Mouse (Mus musculus) kidney, embryonic 14.5 days (tissue): Measurements from ENCODE around the gene M1ap. TPM values are rescaled to one million over a fixed set of nuclear protein-coding genes. Genes with fewer than 3 reads are reported as not detected.

Experiments used
- ATAC-seq: fragments of 200-750 bp; cut with Nextera tagmentation; 2 replicates; pipeline ENCODE4 v1.8.0; 2017; ENCODE audit warnings: moderate number of reproducible peaks, mild to moderate bottlenecking, moderate TSS enrichment, moderate library complexity; ENCODE audit not compliant: low FRiP score, low TSS enrichment
- H3K27ac ChIP-seq: fragments of 300-500 bp; sonication (generic); 2 replicates; pipeline ENCODE4 v1.5.1; 2014; ENCODE audit warnings: low read depth, mild to moderate bottlenecking, low read length, moderate library complexity, mixed read lengths
- H3K27me3 ChIP-seq: fragments of 300-500 bp; sonication (generic); 2 replicates; pipeline ENCODE4 v1.6.1; 2014; ENCODE audit warnings: mild to moderate bottlenecking, low read length; ENCODE audit not compliant: control insufficient read depth, insufficient read depth
- H3K36me3 ChIP-seq: fragments of 300-500 bp; sonication (generic); 2 replicates; pipeline ENCODE4 v1.6.1; 2014; ENCODE audit warnings: low read length, mixed read lengths; ENCODE audit not compliant: control insufficient read depth, insufficient read depth
- H3K4me1 ChIP-seq: fragments of 300-500 bp; sonication (generic); 2 replicates; pipeline ENCODE4 v1.6.1; 2014; ENCODE audit warnings: low read length, mixed read lengths; ENCODE audit not compliant: control insufficient read depth, insufficient read depth
- H3K4me2 ChIP-seq: fragments of 300-500 bp; sonication (generic); replicated peaks from 2 replicates; pipeline ENCODE4 v1.6.1; 2014; ENCODE audit warnings: low read depth, mild to moderate bottlenecking, low read length
- H3K4me3 ChIP-seq: fragments of 300-500 bp; sonication (generic); 2 replicates; pipeline ENCODE4 v1.5.1; 2014; ENCODE audit warnings: mild to moderate bottlenecking, low read length
- H3K9ac ChIP-seq: fragments of 300-500 bp; sonication (generic); 2 replicates; pipeline ENCODE4 v1.6.1; 2014; ENCODE audit warnings: low read depth, mild to moderate bottlenecking, low read length, moderate library complexity
- H3K9me3 ChIP-seq: fragments of 300-500 bp; sonication (generic); 2 replicates; pipeline ENCODE4 v1.6.1; 2016; ENCODE audit warnings: low read length; ENCODE audit not compliant: control insufficient read depth
- WGBS: fragments of 180-500 bp; shearing (Covaris S2); extraction: QIAGEN DNeasy Blood & Tissue Kit; methylation state at CpG from one replicate; pipeline ENCODE4 v1.1.7; 2014; 5-methylcytosine and 5-hydroxymethylcytosine counted together
- polyA plus RNA-seq: library from polyadenylated mRNA; unstranded; fragments of >200 nt; fragmentation: Nextera tagmentation; extraction: Ambion mirVana; gene quantifications from 2 replicates; pipeline ENCODE4 v1.2.1, GENCODE M21; 2014

The M1ap gene
- polyA plus RNA-seq = 0.28 and 0.77 TPM in 2 replicates

- H3K9me3 ChIP-seq = no peaks in the 10 kb centered on the region
- WGBS = 87% methylated on average over 14 of the region's 14 CpGs
- no peak within 1 kb of the TSS for H3K4me2 ChIP-seq
- no peak for ATAC-seq
- H3K36me3 ChIP-seq = no peaks in the 10 kb centered on the region
- H3K9ac ChIP-seq = no peak within 1 kb of the TSS
- H3K27me3 ChIP-seq = no peaks in the 10 kb centered on the region
- no peak within 1 kb of the TSS for H3K27ac ChIP-seq
- no peaks in the 10 kb centered on the region for H3K4me1 ChIP-seq
- no peak within 1 kb of the TSS for H3K4me3 ChIP-seq
Observed at GRCm38 (mm10) chr6:82946651-82947050, at the start of gene M1ap. Gene M1ap, plus strand, starts transcription at chr6:82946902.

- no peak overlapping the region for H3K4me3 ChIP-seq
- H3K9ac ChIP-seq = no peak overlapping the region
- 57% methylated on average over 3 of the region's 3 CpGs for WGBS
- no peaks in the 10 kb centered on the region for H3K27me3 ChIP-seq
- no peak overlapping the region for H3K27ac ChIP-seq
- 0 out of 2 replicates have a peak, but pooled peaks cover 2% of the 10 kb centered on the region for H3K9me3 ChIP-seq
- peaks cover 13% of the 10 kb centered on the region; the same call in 1 of the 2 replicates for H3K4me1 ChIP-seq
- no peak for ATAC-seq
- no peak overlapping the region for H3K4me2 ChIP-seq
- no peaks in the 10 kb centered on the region for H3K36me3 ChIP-seq
Observed at GRCm38 (mm10) chr6:82897311-82897710, 49.4 kb upstream of the M1ap start.

- Histone ChIP-seq H3K4me2 (no peak overlapping the region), H3K4me3 (no peak overlapping the region), H3K27ac (no peak overlapping the region; the same call in 1 of the 2 replicates), H3K9ac (no peak overlapping the region), H3K9me3 (0 out of 2 replicates have a peak, but pooled peaks cover 2% of the 10 kb centered on the region), H3K4me1 (peaks cover 13% of the 10 kb centered on the region; the same call in 1 of the 2 replicates), H3K36me3 (no peaks in the 10 kb centered on the region), H3K27me3 (no peaks in the 10 kb centered on the region)
- 46% methylated on average over 4 of the region's 4 CpGs for WGBS
- ATAC-seq = 0 out of 2 replicates have a peak, but pooled peaks have one; percentile 39
Observed at GRCm38 (mm10) chr6:82898227-82898626, 48.5 kb upstream of the M1ap start.

GRCm38 (mm10) chr6:82898745-82899144 is 48.0 kb upstream of the M1ap start:
- Histone ChIP-seq H3K4me2 (no peak overlapping the region), H3K27ac (peak overlapping the region; percentile 11; the same call in 1 of the 2 replicates), H3K27me3 (no peaks in the 10 kb centered on the region), H3K36me3 (no peaks in the 10 kb centered on the region), H3K9me3 (0 out of 2 replicates have a peak, but pooled peaks cover 2% of the 10 kb centered on the region), H3K4me3 (no peak overlapping the region), H3K9ac (no peak overlapping the region), H3K4me1 (peaks cover 13% of the 10 kb centered on the region; the same call in 1 of the 2 replicates)
- 27% methylated on average over 4 of the region's 4 CpGs for WGBS
- ATAC-seq = peak; percentile 71

GRCm38 (mm10) chr6:82902559-82902958 is 44.1 kb upstream of the M1ap start:
- no peaks in the 10 kb centered on the region for H3K9me3 ChIP-seq
- H3K4me3 ChIP-seq = no peak overlapping the region
- H3K4me1 ChIP-seq = peaks cover 13% of the 10 kb centered on the region; the same call in 1 of the 2 replicates
- H3K9ac ChIP-seq = no peak overlapping the region
- H3K36me3 ChIP-seq = no peaks in the 10 kb centered on the region
- H3K4me2 ChIP-seq = no peak overlapping the region
- ATAC-seq = no peak
- no peak overlapping the region for H3K27ac ChIP-seq
- no peaks in the 10 kb centered on the region for H3K27me3 ChIP-seq
- WGBS = 42% methylated on average over 8 of the region's 8 CpGs

GRCm38 (mm10) chr6:82906985-82907384 is 39.7 kb upstream of the M1ap start:
- ATAC-seq = no peak

GRCm38 (mm10) chr6:82908034-82908433 is 38.7 kb upstream of the M1ap start:
- no peak overlapping the region for H3K4me2 ChIP-seq
- H3K9me3 ChIP-seq = no peaks in the 10 kb centered on the region
- WGBS = 81% methylated on average over 8 of the region's 8 CpGs
- no peak overlapping the region for H3K9ac ChIP-seq
- H3K36me3 ChIP-seq = no peaks in the 10 kb centered on the region
- no peak overlapping the region for H3K27ac ChIP-seq
- ATAC-seq = no peak
- no peaks in the 10 kb centered on the region for H3K27me3 ChIP-seq
- no peak overlapping the region for H3K4me3 ChIP-seq
- H3K4me1 ChIP-seq = no peaks in the 10 kb centered on the region

More at GRCm38 (mm10) chr6:82906985-82907384, 39.7 kb upstream of the M1ap start:
- Histone ChIP-seq H3K27me3 (no peaks in the 10 kb centered on the region), H3K9me3 (no peaks in the 10 kb centered on the region), H3K36me3 (no peaks in the 10 kb centered on the region), H3K4me1 (no peaks in the 10 kb centered on the region), H3K4me2 (no peak overlapping the region), H3K27ac (no peak overlapping the region), H3K9ac (no peak overlapping the region), H3K4me3 (no peak overlapping the region)
- 85% methylated on average over 3 of the region's 3 CpGs for WGBS

GRCm38 (mm10) chr6:82909136-82909855 is 37.4 kb upstream of the M1ap start:
- Histone ChIP-seq H3K9me3 (no peaks in the 10 kb centered on the region), H3K4me3 (no peak overlapping the region), H3K27ac (no peak overlapping the region), H3K27me3 (no peaks in the 10 kb centered on the region), H3K4me1 (no peaks in the 10 kb centered on the region), H3K9ac (no peak overlapping the region), H3K4me2 (no peak overlapping the region), H3K36me3 (no peaks in the 10 kb centered on the region)
- ATAC-seq = peak; percentile 43; the same call in 1 of the 2 replicates
- WGBS = 48% methylated on average over 14 of the region's 14 CpGs

GRCm38 (mm10) chr6:82911303-82911702 is 35.4 kb upstream of the M1ap start:
- H3K4me1 ChIP-seq = no peaks in the 10 kb centered on the region
- no peak overlapping the region for H3K4me3 ChIP-seq
- ATAC-seq = no peak
- H3K27ac ChIP-seq = no peak overlapping the region
- no peaks in the 10 kb centered on the region for H3K27me3 ChIP-seq
- H3K36me3 ChIP-seq = no peaks in the 10 kb centered on the region
- no peak overlapping the region for H3K9ac ChIP-seq
- H3K9me3 ChIP-seq = no peaks in the 10 kb centered on the region
- 89% methylated on average over 5 of the region's 5 CpGs for WGBS
- no peak overlapping the region for H3K4me2 ChIP-seq
